Mouse (Mus musculus) midbrain, embryonic 16.5 days (tissue): ENCODE results near the gene Actr1a. TPM values are rescaled to one million over a fixed set of nuclear protein-coding genes. Genes with fewer than 3 reads are reported as not detected.
A peak's percentile ranks its signal among the peaks of the same experiment; 100 is the strongest.

Source experiments
- ATAC-seq: fragments of 200-750 bp; cut with Nextera tagmentation; 2 replicates; pipeline ENCODE4 v1.8.0; 2017; ENCODE audit warnings: moderate TSS enrichment
- H3K27ac ChIP-seq: fragments of 300-500 bp; sonication (generic); 2 replicates; pipeline ENCODE4 v1.5.1; 2014; ENCODE audit warnings: mild to moderate bottlenecking, low read length, mixed read lengths
- H3K27me3 ChIP-seq: fragments of 300-500 bp; sonication (generic); 2 replicates; pipeline ENCODE4 v1.6.1; 2014; ENCODE audit warnings: low read depth, low read length, mixed read lengths; ENCODE audit not compliant: control insufficient read depth, insufficient read depth
- H3K36me3 ChIP-seq: fragments of 300-500 bp; sonication (generic); 2 replicates; pipeline ENCODE4 v1.6.1; 2014; ENCODE audit warnings: mild to moderate bottlenecking, low read length, moderate library complexity, mixed read lengths; ENCODE audit not compliant: control insufficient read depth, insufficient read depth
- H3K4me1 ChIP-seq: fragments of 300-500 bp; sonication (generic); 2 replicates; pipeline ENCODE4 v1.6.1; 2014; ENCODE audit warnings: mild to moderate bottlenecking, low read length, mixed read lengths; ENCODE audit not compliant: control insufficient read depth, insufficient read depth
- H3K4me2 ChIP-seq: fragments of 300-500 bp; sonication (generic); 2 replicates; pipeline ENCODE4 v1.6.1; 2014; ENCODE audit warnings: mild to moderate bottlenecking, low read length, mixed read lengths
- H3K4me3 ChIP-seq: fragments of 300-500 bp; sonication (generic); 2 replicates; pipeline ENCODE4 v1.5.1; 2014; ENCODE audit warnings: low read depth, mild to moderate bottlenecking, low read length, moderate library complexity, mixed read lengths
- H3K9ac ChIP-seq: fragments of 300-500 bp; sonication (generic); 2 replicates; pipeline ENCODE4 v1.6.1; 2014; ENCODE audit warnings: low read depth, low read length, mixed read lengths
- H3K9me3 ChIP-seq: fragments of 300-500 bp; sonication (generic); replicated peaks from 2 replicates; pipeline ENCODE4 v1.6.1; 2014; ENCODE audit warnings: mild to moderate bottlenecking, low read length, mixed read lengths; ENCODE audit not compliant: control insufficient read depth, poor library complexity, severe bottlenecking
- WGBS: fragments of 180-500 bp; shearing (Covaris S2); extraction: QIAGEN DNeasy Blood & Tissue Kit; methylation state at CpG from one replicate; pipeline ENCODE4 v1.1.7; 2014; 5-methylcytosine and 5-hydroxymethylcytosine counted together
- polyA plus RNA-seq: library from polyadenylated mRNA; unstranded; fragments of >200 nt; fragmentation: Nextera tagmentation; extraction: Ambion mirVana; gene quantifications from 2 replicates; pipeline ENCODE4 v1.2.1, GENCODE M21; 2015

Gene Actr1a
- polyA plus RNA-seq: 378 and 383 TPM in 2 replicates

DNA sequence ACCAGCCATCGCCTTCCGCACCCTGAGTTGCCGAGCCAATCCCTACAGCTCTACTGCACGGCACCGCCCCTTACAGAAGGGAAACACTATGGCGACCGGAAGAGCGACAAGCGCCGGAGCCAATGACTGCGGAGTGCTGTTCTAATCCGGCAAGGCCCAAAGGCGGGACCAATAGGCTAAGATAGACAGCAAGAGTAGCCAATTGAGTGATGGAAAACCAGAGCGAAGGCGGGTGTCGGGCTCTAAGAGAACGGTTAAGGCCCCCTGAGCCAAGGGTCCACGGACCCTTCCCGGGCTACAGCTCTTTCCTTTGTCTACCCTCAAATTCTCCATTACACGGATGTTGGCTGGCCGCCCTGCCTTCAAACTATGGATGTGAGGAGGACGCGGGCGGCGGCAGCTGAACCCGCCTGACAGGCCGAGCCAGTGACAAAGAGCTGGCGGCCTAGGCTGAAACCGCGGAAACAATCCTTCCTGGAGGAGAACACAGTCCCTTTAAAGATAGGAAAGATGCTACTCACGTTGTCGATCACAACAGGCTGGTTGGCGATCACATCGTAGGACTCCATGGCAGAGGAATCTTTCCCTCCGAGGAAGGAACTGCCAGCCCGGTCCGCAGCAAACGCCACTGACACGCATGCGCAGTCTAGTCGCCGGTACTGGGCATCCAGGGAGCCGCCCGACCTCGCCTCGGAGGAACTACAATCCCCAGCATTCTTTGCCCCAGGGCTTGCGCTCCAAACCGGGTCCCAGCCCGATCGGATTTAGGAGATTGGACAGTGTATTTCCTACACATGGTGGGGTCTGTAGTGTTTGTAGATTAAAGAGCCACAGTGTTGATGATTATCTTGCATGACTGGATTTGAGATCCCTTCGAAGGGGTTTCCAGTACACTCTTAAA, at the start of gene Actr1a:
Gene Actr1a (minus strand): TSS at position 640 of the 901 bp plus-strand sequence.
- WGBS: under 1% methylated on average over 51 of the region's 51 CpGs
- Histone ChIP-seq H3K9me3 (no peaks in the 10 kb centered on the region), H3K9ac (peak within 1 kb of the TSS; percentile 94), H3K4me1 (peaks cover 47% of the 10 kb centered on the region), H3K27me3 (no peaks in the 10 kb centered on the region), H3K27ac (peak within 1 kb of the TSS; percentile 92), H3K4me2 (peak within 1 kb of the TSS; percentile 94), H3K4me3 (peak within 1 kb of the TSS; percentile 95), H3K36me3 (no peaks in the 10 kb centered on the region)
- peak; percentile 97 for ATAC-seq

DNA sequence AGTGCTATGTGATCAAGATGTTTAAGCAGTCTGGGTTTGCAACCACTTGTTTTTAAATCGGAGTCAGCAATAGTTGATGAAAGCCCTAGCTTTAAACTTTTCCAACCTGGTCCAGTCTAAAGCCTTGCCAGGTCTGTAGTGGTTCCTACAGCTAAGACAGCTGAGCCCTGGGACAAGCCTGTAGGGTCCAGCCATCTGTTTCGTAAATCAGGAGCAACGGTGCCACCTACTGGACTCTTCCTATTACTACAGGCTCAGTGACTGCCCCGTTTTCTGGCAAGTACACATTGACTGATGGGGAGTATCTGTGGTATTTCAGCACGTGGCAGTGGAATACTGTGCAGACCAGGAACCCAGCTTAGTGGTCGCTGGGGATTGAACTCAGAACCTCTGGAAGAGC, 48.7 kb upstream of the Actr1a start:
- no peak overlapping the region for H3K9ac ChIP-seq
- peaks cover 10% of the 10 kb centered on the region for H3K4me1 ChIP-seq
- no peak overlapping the region for H3K27ac ChIP-seq
- peak; percentile 69 for ATAC-seq
- H3K27me3 ChIP-seq: no peaks in the 10 kb centered on the region
- no peak overlapping the region for H3K4me3 ChIP-seq
- WGBS: 6% methylated on average over 6 of the region's 6 CpGs
- H3K9me3 ChIP-seq: no peaks in the 10 kb centered on the region
- no peaks in the 10 kb centered on the region for H3K36me3 ChIP-seq
- no peak overlapping the region for H3K4me2 ChIP-seq

DNA sequence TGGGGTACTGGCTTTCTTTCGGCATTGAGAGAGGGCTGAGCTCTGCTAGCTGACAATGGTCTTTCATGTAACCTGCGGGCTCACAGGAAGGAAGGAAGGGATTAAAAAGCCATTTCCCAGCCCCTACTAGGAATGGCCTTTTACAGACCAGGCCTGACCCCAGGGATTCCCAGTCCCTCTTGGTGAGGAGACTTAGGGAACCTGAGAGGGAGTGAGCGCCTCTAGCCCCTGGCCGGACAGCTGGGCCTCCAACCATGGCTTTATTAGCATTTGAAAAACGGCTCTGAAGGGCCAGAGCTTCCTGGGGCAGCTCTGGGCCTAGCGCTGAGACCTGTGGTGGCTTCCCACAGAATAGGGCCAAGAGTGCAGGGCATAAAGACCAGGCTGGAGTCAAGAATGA, 48.0 kb upstream of the Actr1a start:
- 0 out of 2 replicates have a peak overlapping the region, but pooled peaks have one; percentile 10 for H3K9ac ChIP-seq
- no peaks in the 10 kb centered on the region for H3K27me3 ChIP-seq
- peaks cover 10% of the 10 kb centered on the region for H3K4me1 ChIP-seq
- no peaks in the 10 kb centered on the region for H3K36me3 ChIP-seq
- no peak overlapping the region for H3K4me3 ChIP-seq
- no peaks in the 10 kb centered on the region for H3K9me3 ChIP-seq
- H3K4me2 ChIP-seq: no peak overlapping the region
- no peak for ATAC-seq
- WGBS: 11% methylated on average over 6 of the region's 6 CpGs
- H3K27ac ChIP-seq: peak overlapping the region; percentile 24; the same call in 1 of the 2 replicates

DNA sequence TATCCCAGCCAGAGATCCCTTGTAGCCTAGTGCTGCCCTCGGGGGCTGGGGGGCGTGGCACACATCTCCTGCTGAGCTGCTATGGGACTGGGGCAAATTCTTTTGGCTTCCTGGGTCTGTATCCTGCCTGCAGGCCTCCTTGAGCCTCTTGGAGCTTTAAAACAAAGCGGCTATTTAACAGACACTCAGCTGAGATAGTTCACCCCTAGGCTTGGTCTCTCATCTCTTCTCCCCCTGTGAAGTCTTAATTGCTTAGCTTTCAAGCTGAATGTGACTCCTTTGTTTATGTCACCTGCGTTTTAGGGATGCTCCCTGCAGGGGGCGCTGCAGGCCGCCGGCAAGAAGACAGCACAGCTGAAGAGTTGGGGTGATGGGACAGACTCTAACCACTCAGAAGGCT, 39.9 kb upstream of the Actr1a start:
- H3K27ac ChIP-seq: no peak overlapping the region
- H3K9ac ChIP-seq: no peak overlapping the region

DNA sequence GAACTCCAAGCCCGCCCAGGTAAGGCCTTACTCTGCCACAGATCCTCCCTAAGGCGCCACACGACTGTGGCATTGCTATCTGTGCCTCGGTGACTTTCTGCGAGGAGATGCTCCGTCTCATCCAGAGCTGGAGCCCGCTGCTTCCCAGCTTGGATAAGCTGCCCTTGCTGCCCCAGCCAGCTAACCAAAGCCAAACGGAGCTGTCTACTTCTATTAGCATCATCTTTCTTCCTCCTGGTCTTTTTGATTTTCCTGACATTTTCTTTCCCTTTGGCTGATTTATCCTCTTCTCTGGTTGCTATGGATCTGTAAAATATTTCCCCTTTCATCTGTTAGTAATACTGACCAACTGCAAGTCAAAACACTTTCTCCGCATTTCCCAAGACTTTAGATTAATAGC, 39.0 kb upstream of the Actr1a start:
- WGBS: 55% methylated on average over 9 of the region's 9 CpGs
- Histone ChIP-seq H3K9ac (no peak overlapping the region), H3K4me2 (no peak overlapping the region), H3K4me1 (peaks cover 13% of the 10 kb centered on the region), H3K9me3 (no peaks in the 10 kb centered on the region), H3K36me3 (no peaks in the 10 kb centered on the region), H3K4me3 (no peak overlapping the region), H3K27me3 (no peaks in the 10 kb centered on the region), H3K27ac (no peak overlapping the region)
- no peak for ATAC-seq

More for the DNA sequence above, 39.9 kb upstream of the Actr1a start:
- 5% methylated on average over 7 of the region's 7 CpGs for WGBS
- no peaks in the 10 kb centered on the region for H3K27me3 ChIP-seq
- no peaks in the 10 kb centered on the region for H3K9me3 ChIP-seq
- ATAC-seq: no peak
- no peak overlapping the region for H3K4me2 ChIP-seq
- peaks cover 13% of the 10 kb centered on the region for H3K4me1 ChIP-seq
- H3K36me3 ChIP-seq: no peaks in the 10 kb centered on the region
- H3K4me3 ChIP-seq: no peak overlapping the region

DNA sequence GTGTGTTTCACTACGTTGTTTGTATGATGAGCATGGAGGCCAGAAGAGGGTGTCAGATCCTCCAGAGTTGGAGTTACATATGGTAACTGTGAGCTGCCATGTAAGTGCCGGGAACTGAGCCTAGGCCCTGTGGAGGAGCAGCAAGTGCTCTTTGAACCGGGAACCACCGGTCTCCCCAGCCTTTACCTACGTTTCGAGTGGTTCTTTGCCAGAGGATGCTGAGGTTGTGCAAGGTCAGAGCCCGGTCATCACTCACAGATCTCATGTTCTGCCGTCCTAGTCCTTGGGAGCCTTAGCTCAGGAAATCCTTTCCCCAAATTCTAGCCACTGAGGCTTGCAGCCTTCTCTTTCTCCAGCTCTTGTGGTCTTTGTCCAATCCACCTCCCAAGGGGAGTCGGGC, 38.6 kb upstream of the Actr1a start:
- Histone ChIP-seq H3K4me1 (peaks cover 13% of the 10 kb centered on the region), H3K27ac (no peak overlapping the region), H3K27me3 (no peaks in the 10 kb centered on the region), H3K9me3 (no peaks in the 10 kb centered on the region), H3K4me2 (no peak overlapping the region), H3K36me3 (no peaks in the 10 kb centered on the region), H3K9ac (no peak overlapping the region), H3K4me3 (no peak overlapping the region)
- no peak for ATAC-seq
- 62% methylated on average over 9 of the region's 9 CpGs for WGBS

DNA sequence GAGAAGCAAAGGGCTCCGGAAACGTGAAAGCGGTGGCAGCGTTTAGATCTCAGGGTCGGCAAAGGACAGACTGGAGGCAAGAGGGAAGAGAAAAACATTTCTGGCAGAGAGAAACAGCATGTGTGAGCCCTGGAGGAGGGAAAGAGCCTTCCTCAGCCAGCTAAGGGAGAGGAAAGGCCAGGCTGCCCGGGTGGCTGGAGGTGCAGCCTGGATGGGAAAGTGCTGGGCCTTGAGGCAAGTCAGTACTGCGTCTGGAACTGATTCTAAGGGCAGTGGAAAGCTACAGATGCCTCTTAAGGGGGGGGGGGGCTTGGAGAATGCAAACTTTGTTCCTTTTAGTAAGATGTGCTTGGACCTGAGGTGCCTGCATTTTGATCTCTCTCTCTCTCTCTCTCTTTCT, 38.2 kb upstream of the Actr1a start:
- 71% methylated on average over 7 of the region's 7 CpGs for WGBS
- no peaks in the 10 kb centered on the region for H3K9me3 ChIP-seq
- H3K4me2 ChIP-seq: no peak overlapping the region
- H3K36me3 ChIP-seq: no peaks in the 10 kb centered on the region
- ATAC-seq: no peak
- H3K4me3 ChIP-seq: no peak overlapping the region
- no peaks in the 10 kb centered on the region for H3K27me3 ChIP-seq
- no peak overlapping the region for H3K27ac ChIP-seq
- no peak overlapping the region for H3K9ac ChIP-seq
- H3K4me1 ChIP-seq: peaks cover 13% of the 10 kb centered on the region

DNA sequence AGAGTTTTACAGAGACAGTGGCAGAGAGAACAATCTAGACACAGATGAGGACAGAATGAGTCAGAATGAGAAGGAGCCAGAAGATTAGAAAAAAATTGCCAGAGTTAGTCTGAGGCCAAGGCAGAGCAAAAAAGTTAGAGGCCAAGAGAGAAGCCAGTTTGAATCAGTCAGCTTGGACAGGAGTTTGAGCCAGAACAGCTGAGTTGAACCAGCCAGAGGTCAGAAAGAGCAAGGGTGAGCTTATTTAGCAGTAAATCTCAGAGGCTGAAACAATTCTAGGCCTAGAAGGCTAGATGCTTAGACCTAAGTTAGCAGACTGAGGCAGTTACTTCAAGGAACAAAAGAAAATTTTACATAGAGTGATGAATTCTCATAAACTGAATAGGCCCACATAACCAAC, 33.7 kb upstream of the Actr1a start:
- no peaks in the 10 kb centered on the region for H3K4me1 ChIP-seq
- no peak for ATAC-seq
- H3K9ac ChIP-seq: no peak overlapping the region

DNA sequence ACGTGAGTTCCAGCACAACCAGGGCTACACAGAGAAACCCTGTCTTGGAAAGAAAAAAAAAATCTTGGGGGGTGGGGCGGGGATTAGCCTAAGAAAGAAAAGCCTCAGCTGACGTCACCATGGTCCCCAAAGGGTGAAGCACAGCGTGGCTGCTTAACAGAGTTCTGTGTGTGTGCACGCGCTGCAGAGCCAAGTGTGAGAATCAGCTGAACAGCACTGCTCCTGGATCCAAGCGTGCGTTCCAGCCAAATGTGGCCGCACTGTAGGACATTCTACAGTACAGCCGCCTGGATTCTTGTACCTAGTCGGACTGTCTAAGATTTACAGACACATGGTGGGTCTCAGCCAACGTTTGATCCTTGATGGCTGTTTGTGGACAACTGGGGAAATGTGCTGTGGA, 30.9 kb upstream of the Actr1a start:
- WGBS: 52% methylated on average over 12 of the region's 12 CpGs
- no peak for ATAC-seq
- Histone ChIP-seq H3K4me2 (no peak overlapping the region), H3K4me3 (no peak overlapping the region), H3K9ac (no peak overlapping the region), H3K27me3 (no peaks in the 10 kb centered on the region), H3K9me3 (no peaks in the 10 kb centered on the region), H3K36me3 (no peaks in the 10 kb centered on the region), H3K4me1 (0 out of 2 replicates have a peak, but pooled peaks cover 5% of the 10 kb centered on the region), H3K27ac (no peak overlapping the region)

More for the DNA sequence above, 33.7 kb upstream of the Actr1a start:
- no peak overlapping the region for H3K4me2 ChIP-seq
- H3K36me3 ChIP-seq: no peaks in the 10 kb centered on the region
- no peak overlapping the region for H3K4me3 ChIP-seq
- H3K27ac ChIP-seq: no peak overlapping the region
- H3K9me3 ChIP-seq: no peaks in the 10 kb centered on the region
- no peaks in the 10 kb centered on the region for H3K27me3 ChIP-seq
